Mouse (Mus musculus) ES-Bruce4 (cell line): ENCODE data around the gene Nelfb. TPM values are rescaled to one million over a fixed set of nuclear protein-coding genes. Genes with fewer than 3 reads are reported as not detected.

Source experiments
- H3K27ac ChIP-seq: 2 replicates; pipeline ENCODE4 v1.5.1; 2012; ENCODE audit warnings: low read length, inconsistent platforms; ENCODE audit not compliant: insufficient read depth
- H3K27me3 ChIP-seq: 2 replicates; pipeline ENCODE4 v1.6.1; 2012; ENCODE audit warnings: mild to moderate bottlenecking, low read length, inconsistent platforms; ENCODE audit not compliant: control insufficient read depth, poor library complexity, insufficient read depth, severe bottlenecking
- H3K36me3 ChIP-seq: 2 replicates; pipeline ENCODE4 v1.6.1; 2012; ENCODE audit warnings: inconsistent platforms, mild to moderate bottlenecking, low read length, moderate library complexity; ENCODE audit not compliant: control insufficient read depth, poor library complexity, insufficient read depth, severe bottlenecking
- H3K4me1 ChIP-seq: one replicate; pipeline ENCODE4 v1.8.1; 2011; ENCODE audit warnings: low read length; ENCODE audit not compliant: control insufficient read depth, insufficient read depth
- H3K4me3 ChIP-seq: 2 replicates; pipeline ENCODE4 v1.5.1; 2011; ENCODE audit warnings: low read depth, mild to moderate bottlenecking, low read length
- H3K9ac ChIP-seq: 2 replicates; pipeline ENCODE4 v1.6.1; 2012; ENCODE audit warnings: low read depth, mild to moderate bottlenecking, inconsistent platforms; ENCODE audit not compliant: poor library complexity, severe bottlenecking
- H3K9me3 ChIP-seq: replicated peaks from 2 replicates; pipeline ENCODE4 v1.6.1; 2012; ENCODE audit warnings: mild to moderate bottlenecking, low read length, inconsistent platforms; ENCODE audit not compliant: control insufficient read depth, poor library complexity, insufficient read depth, severe bottlenecking
- CTCF ChIP-seq: IDR thresholded peaks from one replicate; pipeline ENCODE4 v1.8.1; 2011; ENCODE audit warnings: low read depth, low read length
- EP300 ChIP-seq: IDR thresholded peaks from 2 replicates; pipeline ENCODE4 v1.6.1; 2011; ENCODE audit warnings: low read depth, low read length; ENCODE audit not compliant: insufficient read depth
- POLR2A ChIP-seq: IDR thresholded peaks from one replicate; pipeline ENCODE4 v1.8.1; 2011; ENCODE audit warnings: low read length; ENCODE audit not compliant: insufficient read depth
- polyA plus RNA-seq: library from polyadenylated mRNA; stranded (reverse); fragments of >200 nt; gene quantifications from 2 replicates; pipeline ENCODE4 v1.2.4, GENCODE M21; 2011; ENCODE audit warnings: low read depth; ENCODE audit not compliant: missing spikeins, insufficient read depth, insufficient read length

Nelfb gene
- polyA plus RNA-seq, 1 experiment: 41.0 TPM

DNA sequence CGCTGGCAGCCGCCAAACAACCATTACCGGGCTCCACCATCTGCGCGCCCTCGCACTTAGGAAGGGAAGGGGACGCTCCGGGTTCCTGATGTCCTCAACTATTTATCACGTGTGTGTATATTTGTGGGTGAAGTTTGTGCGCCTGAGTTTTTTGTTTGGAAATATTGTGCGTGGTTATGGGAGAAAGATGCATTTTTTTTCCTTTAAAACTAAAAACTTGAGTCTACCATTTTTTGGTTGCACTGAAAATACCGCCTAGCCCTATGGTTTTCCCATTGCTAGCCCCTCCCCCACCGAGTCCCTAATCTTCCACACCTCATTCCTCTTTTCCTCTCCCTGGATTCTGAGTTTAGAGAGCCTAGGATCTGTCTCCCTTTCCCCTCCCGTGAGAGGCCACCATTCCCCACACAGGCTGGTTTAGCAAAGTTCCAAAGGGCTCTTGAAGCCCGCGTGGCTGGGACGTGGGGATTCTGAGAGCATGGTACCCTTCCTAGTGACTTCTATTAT is 29.3 kb downstream of the Nelfb start:
- peaks cover 3% of the 10 kb centered on the region for H3K4me1 ChIP-seq
- H3K9me3 ChIP-seq: no peaks in the 10 kb centered on the region
- H3K36me3 ChIP-seq: no peaks in the 10 kb centered on the region
- TF ChIP-seq EP300: no peak
- no peak for TF ChIP-seq POLR2A
- no peak for TF ChIP-seq CTCF
- peak overlapping the region; percentile 64 for H3K4me3 ChIP-seq
- no peaks in the 10 kb centered on the region for H3K27me3 ChIP-seq
- peak overlapping the region; percentile 36 for H3K9ac ChIP-seq
- no peak overlapping the region for H3K27ac ChIP-seq

DNA sequence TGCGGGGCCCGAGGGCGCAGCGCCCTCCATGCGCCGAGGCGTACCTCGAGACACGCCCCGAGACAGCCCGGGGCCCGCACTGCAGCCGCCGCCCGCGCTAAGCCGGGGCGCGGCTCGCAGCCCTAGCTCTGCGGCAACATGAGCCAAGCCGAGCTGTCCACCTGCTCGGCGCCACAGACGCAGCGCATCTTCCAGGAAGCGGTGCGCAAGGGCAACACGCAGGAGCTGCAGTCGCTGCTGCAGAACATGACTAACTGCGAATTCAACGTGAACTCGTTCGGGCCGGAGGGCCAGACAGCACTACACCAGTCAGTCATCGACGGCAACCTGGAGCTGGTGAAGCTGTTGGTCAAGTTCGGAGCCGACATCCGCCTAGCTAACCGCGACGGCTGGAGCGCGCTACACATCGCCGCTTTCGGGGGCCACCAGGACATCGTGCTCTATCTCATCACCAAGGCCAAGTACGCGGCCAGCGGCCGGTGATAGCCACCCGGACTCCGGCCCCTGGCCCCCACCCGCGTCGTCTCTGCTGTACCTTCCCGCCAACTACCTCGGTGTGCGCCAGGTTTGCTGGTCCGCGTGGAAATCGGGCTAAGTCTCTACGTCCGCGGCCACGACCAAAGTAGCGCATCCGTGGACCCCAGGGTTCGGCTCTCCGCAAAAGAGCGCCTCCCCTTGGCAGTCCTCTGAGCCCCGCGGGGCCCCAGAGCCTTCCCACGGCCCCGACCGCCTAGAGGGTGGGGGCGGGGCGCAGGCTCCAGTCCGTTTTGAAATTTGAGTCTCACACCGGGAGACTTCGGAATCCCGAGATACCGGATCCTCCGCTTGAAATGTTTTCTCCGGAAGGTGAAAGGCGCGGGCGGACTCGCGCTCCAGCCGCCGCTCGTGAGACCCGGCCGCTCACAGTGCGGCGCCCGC is 30.1 kb downstream of the Nelfb start:
- Histone ChIP-seq H3K4me3 (peak overlapping the region; percentile 64), H3K27me3 (no peaks in the 10 kb centered on the region), H3K9me3 (no peaks in the 10 kb centered on the region), H3K9ac (peak overlapping the region; percentile 36), H3K27ac (no peak overlapping the region), H3K4me1 (peaks cover 3% of the 10 kb centered on the region), H3K36me3 (no peaks in the 10 kb centered on the region)
- TF ChIP-seq POLR2A: no peak
- TF ChIP-seq CTCF: peak; percentile 28

DNA sequence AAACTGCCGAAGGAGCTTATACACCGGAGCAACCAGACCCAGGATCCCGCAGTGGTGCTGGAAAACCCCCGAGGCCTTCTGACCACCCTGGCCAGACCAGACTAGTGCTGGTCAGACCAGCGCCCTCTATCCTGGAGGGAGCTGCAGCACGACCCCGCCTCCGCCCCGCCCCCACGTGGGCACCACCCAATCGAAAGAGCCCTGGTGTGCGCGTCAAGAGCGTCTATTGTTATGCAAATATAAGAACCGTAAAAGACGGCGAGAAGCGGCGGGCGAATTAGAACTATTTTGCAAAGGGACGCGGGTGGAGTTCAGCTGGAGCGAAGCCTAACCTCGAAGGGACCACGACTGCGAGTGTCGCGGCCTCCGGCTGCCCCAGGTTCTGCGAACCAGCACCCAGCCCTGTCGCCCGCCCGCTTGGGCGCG is 30.8 kb downstream of the Nelfb start, which contains the start of gene Nrarp:
TSS of gene Nrarp (plus strand) at position 281 of the 426 bp plus-strand sequence.
- H3K27ac ChIP-seq: no peak within 1 kb of the TSS
- H3K27me3 ChIP-seq: no peaks in the 10 kb centered on the region
- peak within 1 kb of the TSS; percentile 36 for H3K9ac ChIP-seq
- no peaks in the 10 kb centered on the region for H3K36me3 ChIP-seq
- no peaks in the 10 kb centered on the region for H3K9me3 ChIP-seq
- peak within 1 kb of the TSS; percentile 64 for H3K4me3 ChIP-seq
- peak; percentile 47 for TF ChIP-seq POLR2A
- TF ChIP-seq EP300: no peak
- peak; percentile 41 for TF ChIP-seq CTCF
- H3K4me1 ChIP-seq: peaks cover 3% of the 10 kb centered on the region

DNA sequence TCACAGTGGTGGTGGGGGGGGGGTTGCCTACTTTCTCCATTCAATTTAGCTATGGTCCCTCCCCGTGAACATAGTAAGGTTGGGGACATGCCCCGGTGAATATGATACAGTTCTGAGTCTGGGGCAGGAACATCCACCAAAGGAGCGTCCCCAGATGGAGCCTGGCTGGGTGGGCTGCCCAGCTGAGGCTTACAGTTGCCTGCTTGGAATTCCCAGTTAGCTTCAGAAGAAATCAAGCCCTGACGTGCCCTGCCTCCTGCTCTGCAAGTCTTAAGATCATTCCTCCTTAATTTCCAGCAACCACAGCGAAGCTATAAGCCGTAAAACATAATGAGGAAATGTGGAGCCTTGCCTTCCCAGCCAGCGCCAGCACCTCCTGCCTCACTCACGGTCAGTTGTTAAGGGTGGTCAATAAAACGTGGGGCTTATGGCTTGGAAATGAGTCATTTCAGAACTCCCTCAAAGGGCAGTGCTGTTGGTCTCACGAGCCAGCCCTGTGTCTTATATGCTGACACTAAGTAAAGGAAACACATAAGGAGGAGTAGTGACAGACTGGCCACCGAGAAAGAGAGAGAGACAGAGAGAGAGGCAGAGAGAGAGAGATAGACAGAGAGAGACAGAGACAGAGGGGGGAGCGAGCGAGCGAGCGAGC is 31.6 kb downstream of the Nelfb start:
- no peaks in the 10 kb centered on the region for H3K9me3 ChIP-seq
- no peaks in the 10 kb centered on the region for H3K27me3 ChIP-seq
- TF ChIP-seq POLR2A (no peak), EP300 (no peak), CTCF (no peak)
- peak overlapping the region; percentile 44; the same call in 1 of the 2 replicates for H3K4me3 ChIP-seq
- peaks cover 2% of the 10 kb centered on the region for H3K4me1 ChIP-seq
- H3K9ac ChIP-seq: no peak overlapping the region
- no peak overlapping the region for H3K27ac ChIP-seq
- H3K36me3 ChIP-seq: no peaks in the 10 kb centered on the region

DNA sequence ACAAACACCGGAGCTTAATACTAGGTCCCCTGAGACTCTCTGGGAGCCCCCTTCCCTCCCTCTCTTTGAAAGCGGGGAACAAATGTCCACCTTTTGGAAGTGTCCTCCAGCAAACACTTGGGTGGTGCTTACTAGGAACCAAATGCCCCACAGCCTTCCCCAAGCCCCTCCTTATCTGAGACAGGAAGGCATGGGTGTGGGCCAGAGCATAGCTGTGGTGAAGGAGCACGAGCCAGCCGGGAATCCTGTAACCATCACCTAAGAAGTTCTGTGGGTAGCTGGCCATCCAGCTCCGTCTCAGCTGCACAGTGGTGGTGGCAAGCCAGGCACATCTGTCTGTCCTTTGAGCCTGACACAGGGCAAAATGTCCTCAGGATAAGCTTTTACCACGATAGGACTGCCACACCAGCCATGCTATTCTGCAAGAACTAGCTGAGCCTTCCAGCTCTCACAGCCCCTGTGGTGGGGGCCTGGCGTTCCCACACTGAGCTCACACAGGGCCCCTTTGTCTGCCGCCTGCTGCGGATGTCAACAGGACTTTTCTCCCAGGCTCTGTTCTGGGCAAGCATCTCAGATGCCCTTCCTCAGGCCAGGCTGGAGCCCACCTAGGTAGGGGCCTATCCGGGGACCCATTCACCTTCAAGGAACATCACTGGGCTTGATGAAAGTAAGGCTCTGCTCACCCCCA is 32.9 kb downstream of the Nelfb start:
- peaks cover 2% of the 10 kb centered on the region for H3K4me1 ChIP-seq
- no peak overlapping the region for H3K9ac ChIP-seq
- H3K27ac ChIP-seq: no peak overlapping the region
- TF ChIP-seq EP300: no peak
- no peak for TF ChIP-seq CTCF
- TF ChIP-seq POLR2A: no peak
- H3K36me3 ChIP-seq: no peaks in the 10 kb centered on the region
- H3K4me3 ChIP-seq: no peak overlapping the region
- H3K27me3 ChIP-seq: no peaks in the 10 kb centered on the region
- H3K9me3 ChIP-seq: no peaks in the 10 kb centered on the region
